ENCODE assay signal across 20 mouse cellular contexts in the genomic region with DNA sequence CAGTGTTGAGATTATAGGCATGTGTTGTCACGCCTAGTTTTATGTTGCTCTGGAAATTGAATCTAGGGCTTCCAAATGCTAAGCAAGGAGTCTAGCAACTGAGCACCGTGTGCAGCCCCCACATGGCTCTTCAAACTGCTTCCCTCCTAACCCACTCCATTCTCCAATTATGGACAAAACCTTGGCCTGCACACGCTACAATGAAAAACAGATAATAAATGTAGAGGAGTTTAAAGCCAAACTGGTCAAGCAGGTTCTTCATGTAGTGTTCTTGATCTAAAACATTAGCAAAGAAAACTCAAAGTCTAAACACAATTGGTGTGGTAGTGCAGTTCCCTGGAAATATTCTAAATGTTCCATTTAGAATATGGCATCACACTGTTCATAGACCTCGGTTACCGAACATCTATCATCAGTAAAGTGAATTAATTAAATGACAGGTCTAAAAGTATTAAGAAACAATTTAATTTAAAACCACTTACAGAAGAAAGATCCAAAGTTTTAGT. TPM values are rescaled to one million over a fixed set of nuclear protein-coding genes. Genes with fewer than 3 reads are reported as not detected.
DNase-seq lines count a peak whose midpoint lies in the region; ATAC-seq and TF ChIP-seq lines count a peak whose summit lies in the region.
"Had no signal": no experiment of that assay in that cellular context is flagged by ENCODE, and none has a peak within 500 bp of the region (broad histone marks: within the 10 kb centered on the region; RNA-seq: fewer than 3 reads in every experiment).

No protein-coding gene starts in this region.

- no peak for DNase-seq in gastrocnemius, adult 2 months
- DNase-seq in gastrocnemius, postnatal 4 days (ENCODE audit: low spot score in 2 of 2): no peak
- peak; percentile 32 for DNase-seq in large intestine, adult 2 months (ENCODE audit: low read depth, low spot score)
- DNase-seq: adrenal gland, postnatal 25 days; cerebellum, adult 11 months; cerebellum, adult 18-20 months; cerebellum, adult 8-10 months; cerebellum, adult 9-11 months; cerebellum, postnatal 36 days; embryo, embryonic 11 days had no signal

- peak; percentile 53 for ATAC-seq in intestine, embryonic 16.5 days
- no peak for ATAC-seq in frontal cortex, adult (ENCODE audit: low TSS enrichment)
- ATAC-seq: forebrain, embryonic 14.5 days; forebrain, embryonic 16.5 days had no signal

- peak overlapping the region; percentile 91 for H3K27ac ChIP-seq in gastrocnemius, adult 2 months
- H3K27ac ChIP-seq in intestine, embryonic 16.5 days (ENCODE audit: low read length): no peak overlapping the region
- H3K27ac ChIP-seq: embryonic facial prominence, embryonic 12.5 days; embryonic facial prominence, embryonic 15.5 days; forebrain, embryonic 10.5 days; forebrain, embryonic 12.5 days had no signal

- intact Hi-C loops in gastrocnemius, adult 2 months (cut with DNase I): no loop called here

- no peak overlapping the region for H3K4me2 ChIP-seq in intestine, embryonic 16.5 days (ENCODE audit: low read depth, low read length)
- H3K4me2 ChIP-seq: embryonic facial prominence, embryonic 12.5 days; embryonic facial prominence, embryonic 15.5 days; forebrain, embryonic 12.5 days had no signal

- no peak overlapping the region for H3K9ac ChIP-seq in intestine, embryonic 16.5 days (ENCODE audit: low read depth, low read length)
- H3K9ac ChIP-seq: embryonic facial prominence, embryonic 12.5 days; embryonic facial prominence, embryonic 15.5 days; forebrain, embryonic 12.5 days had no signal

- peaks cover 6% of the 10 kb centered on the region; the same call in 1 of the 2 replicates for H3K4me1 ChIP-seq in intestine, embryonic 16.5 days (ENCODE audit: control insufficient read depth, insufficient read depth, low read length)
- H3K4me1 ChIP-seq: forebrain, embryonic 10.5 days; forebrain, embryonic 12.5 days had no signal

- no peak for TF ChIP-seq CTCF in gastrocnemius, adult 2 months (IDR thresholded peaks at IDR 0.05)

- H3K9me3 ChIP-seq in intestine, embryonic 16.5 days (ENCODE audit: control insufficient read depth, low read length): no peaks in the 10 kb centered on the region
- H3K9me3 ChIP-seq: embryonic facial prominence, embryonic 12.5 days; embryonic facial prominence, embryonic 15.5 days; forebrain, embryonic 10.5 days; forebrain, embryonic 12.5 days had no signal

- H3K4me3 ChIP-seq in gastrocnemius, adult 2 months: no peak overlapping the region
- no peak overlapping the region for H3K4me3 ChIP-seq in intestine, embryonic 16.5 days (ENCODE audit: low read length)
- H3K4me3 ChIP-seq: embryonic facial prominence, embryonic 12.5 days; embryonic facial prominence, embryonic 15.5 days; erythroblast, embryonic 14.5 days; forebrain, embryonic 10.5 days; forebrain, embryonic 12.5 days had no signal

- no peaks in the 10 kb centered on the region for H3K36me3 ChIP-seq in intestine, embryonic 16.5 days (ENCODE audit: control insufficient read depth, insufficient read depth, low read length)
- H3K36me3 ChIP-seq: embryonic facial prominence, embryonic 12.5 days; forebrain, embryonic 10.5 days; forebrain, embryonic 12.5 days had no signal

- 78% methylated on average over 5 of the region's 5 CpGs for WGBS in intestine, embryonic 16.5 days
- WGBS in large intestine, adult 2 months: 49% methylated on average over 5 of the region's 5 CpGs

- H3K27me3 ChIP-seq in intestine, embryonic 16.5 days (replicated peaks; ENCODE audit: control insufficient read depth, insufficient read depth, low read length): no peaks in the 10 kb centered on the region
- H3K27me3 ChIP-seq: embryonic facial prominence, embryonic 12.5 days; embryonic facial prominence, embryonic 15.5 days; forebrain, embryonic 12.5 days had no signal

RNA-seq across cellular contexts. Expression of gene Mr1, which starts 19.1 kb away (rescaled TPM):
- total RNA-seq in gastrocnemius, adult 2 months (2021): 10 to 100 TPM in 1 of 2 experiments, 1 to 10 TPM in 1; 10.0 to 11.1 TPM
- 1 to 10 TPM; 9.6 to 9.9 TPM for total RNA-seq in gastrocnemius, postnatal 4 days (2021)
- polyA plus RNA-seq in intestine, embryonic 16.5 days (2015; fragmentation: Nextera tagmentation; extraction: Ambion mirVana): 4.6 and 5.2 TPM in 2 replicates
- 1.1 and 2.0 TPM in 2 replicates for polyA plus RNA-seq in large intestine, adult 2 months (2012; rRNA removed)
- total RNA-seq: ES-E14 had no signal
- polyA plus RNA-seq: erythroblast, embryonic 14.5 days had no signal

RNA-seq across cellular contexts. Expression of gene Ier5, which starts 28.0 kb away (rescaled TPM):
- 1 to 10 TPM; 4.6 to 4.7 TPM for total RNA-seq in gastrocnemius, adult 2 months (2021)
- total RNA-seq in gastrocnemius, postnatal 4 days (2021): 10 to 100 TPM; 10.4 to 12.5 TPM
- polyA plus RNA-seq in intestine, embryonic 16.5 days (2015; fragmentation: Nextera tagmentation; extraction: Ambion mirVana): 2.0 and 2.6 TPM in 2 replicates
- polyA plus RNA-seq in large intestine, adult 2 months (2012; rRNA removed): 25.3 and 39.5 TPM in 2 replicates

RNA-seq across cellular contexts. Expression of gene Stx6, which starts 31.0 kb away (rescaled TPM):
- total RNA-seq in gastrocnemius, adult 2 months (2021): 10 to 100 TPM; 10.5 to 12.8 TPM
- 10 to 100 TPM; 36.6 to 39.1 TPM for total RNA-seq in gastrocnemius, postnatal 4 days (2021)
- 36.1 and 44.2 TPM in 2 replicates for polyA plus RNA-seq in intestine, embryonic 16.5 days (2015; fragmentation: Nextera tagmentation; extraction: Ambion mirVana)
- polyA plus RNA-seq in large intestine, adult 2 months (2012; rRNA removed): 20.4 and 27.0 TPM in 2 replicates
